Mouse (Mus musculus) spleen, adult 2 months (tissue): Measurements from ENCODE around the gene Cxcl16.

Source experiments
- CTCF ChIP-seq: fragments of 200-500 bp; IDR thresholded peaks from 2 replicates; pipeline ENCODE4 v1.5.1; 2011; ENCODE audit warnings: mild to moderate bottlenecking, inconsistent platforms; ENCODE audit not compliant: insufficient read depth, insufficient read length, insufficient replicate concordance; ENCODE audit errors: extremely low read depth
- POLR2A ChIP-seq: fragments of 200-500 bp; IDR thresholded peaks from 2 replicates; pipeline ENCODE4 v1.6.1; 2011; ENCODE audit warnings: low read depth, low read length, inconsistent platforms

GRCm38 (mm10) chr11:70437426-70437825 lies 22.4 kb downstream of the Cxcl16 start:
- TF ChIP-seq CTCF (no peak), POLR2A (no peak)
